Mouse (Mus musculus) hindbrain, embryonic 14.5 days (tissue): ENCODE data around the gene Mas1. TPM values are rescaled to one million over a fixed set of nuclear protein-coding genes. Genes with fewer than 3 reads are reported as not detected.
"Not testable (repeated sequence)": the region's sequence is repeated elsewhere in the genome, so short reads cannot be mapped to it uniquely, and the experiment has no call there.

Experiments used
- ATAC-seq: fragments of 200-750 bp; cut with Nextera tagmentation; 2 replicates; pipeline ENCODE4 v1.8.0; 2017; ENCODE audit warnings: moderate number of reproducible peaks, mild to moderate bottlenecking, moderate TSS enrichment, moderate library complexity; ENCODE audit not compliant: low FRiP score
- DNase-seq: peaks from one replicate; pipeline ENCODE4 v3.0.0-alpha.2; 2015; ENCODE audit warnings: low spot score
- H3K27ac ChIP-seq: fragments of 300-500 bp; sonication (generic); 2 replicates; pipeline ENCODE4 v1.5.1; 2014; ENCODE audit warnings: mild to moderate bottlenecking, moderate library complexity
- H3K27me3 ChIP-seq: fragments of 300-500 bp; sonication (generic); 2 replicates; pipeline ENCODE4 v1.6.1; 2014; ENCODE audit warnings: mild to moderate bottlenecking, low read length, mixed read lengths; ENCODE audit not compliant: control insufficient read depth, insufficient read depth
- H3K36me3 ChIP-seq: fragments of 300-500 bp; sonication (generic); replicated peaks from 2 replicates; pipeline ENCODE4 v1.6.1; 2014; ENCODE audit not compliant: control insufficient read depth, insufficient read depth
- H3K4me1 ChIP-seq: fragments of 300-500 bp; sonication (generic); replicated peaks from 2 replicates; pipeline ENCODE4 v1.6.1; 2014; ENCODE audit warnings: antibody characterized with exemption, low read length, mixed read lengths; ENCODE audit not compliant: control insufficient read depth, insufficient read depth
- H3K4me2 ChIP-seq: fragments of 300-500 bp; sonication (generic); replicated peaks from 2 replicates; pipeline ENCODE4 v1.6.1; 2014; ENCODE audit warnings: mild to moderate bottlenecking, moderate library complexity
- H3K4me3 ChIP-seq: fragments of 300-500 bp; sonication (generic); replicated peaks from 2 replicates; pipeline ENCODE4 v1.5.1; 2014; ENCODE audit warnings: mild to moderate bottlenecking, low read length
- H3K9ac ChIP-seq: fragments of 300-500 bp; sonication (generic); 2 replicates; pipeline ENCODE4 v1.6.1; 2014
- H3K9me3 ChIP-seq: fragments of 300-500 bp; sonication (generic); 2 replicates; pipeline ENCODE4 v1.6.1; 2016; ENCODE audit warnings: low read length; ENCODE audit not compliant: control insufficient read depth
- WGBS: fragments of 180-500 bp; shearing (Covaris S2); extraction: QIAGEN DNeasy Blood & Tissue Kit; methylation state at CpG from one replicate; pipeline ENCODE4 v1.1.7; 2014; 5-methylcytosine and 5-hydroxymethylcytosine counted together
- polyA plus RNA-seq: library from polyadenylated mRNA; unstranded; fragments of >200 nt; fragmentation: Nextera tagmentation; extraction: Ambion mirVana; gene quantifications from 2 replicates; pipeline ENCODE4 v1.2.1, GENCODE M21; 2014

Mas1 gene
- polyA plus RNA-seq, 1 experiment from 2014 or later = 0.31 TPM

DNA sequence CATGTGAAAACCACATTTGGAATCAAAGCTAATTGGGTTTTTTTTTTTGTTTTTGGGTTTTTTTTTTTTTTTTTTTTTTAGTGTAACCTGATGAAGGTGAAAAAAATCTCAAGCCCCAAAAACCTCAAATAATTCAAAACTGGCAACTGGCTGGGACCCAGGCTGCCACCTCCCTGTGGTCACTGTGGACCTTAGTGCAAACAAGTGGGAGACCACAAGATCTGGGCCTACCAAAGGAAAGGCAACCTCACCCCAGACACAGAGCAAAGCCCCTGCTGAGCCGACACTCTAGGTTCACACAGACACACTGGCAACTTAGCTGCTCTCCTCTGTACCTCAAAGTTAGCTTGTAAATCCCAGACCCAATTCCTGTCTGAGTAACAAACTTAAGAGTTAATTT is 36.4 kb upstream of the Mas1 start:
- no peaks in the 10 kb centered on the region for H3K27me3 ChIP-seq
- no peak for ATAC-seq
- no peak overlapping the region for H3K9ac ChIP-seq
- H3K4me3 ChIP-seq = no peak overlapping the region
- H3K4me1 ChIP-seq = no peaks in the 10 kb centered on the region
- no peak overlapping the region for H3K4me2 ChIP-seq
- H3K9me3 ChIP-seq = no peaks in the 10 kb centered on the region
- no peak for DNase-seq
- WGBS = 52% methylated on average over 1 of the region's 1 CpGs
- H3K36me3 ChIP-seq = peaks cover 29% of the 10 kb centered on the region
- H3K27ac ChIP-seq = no peak overlapping the region

DNA sequence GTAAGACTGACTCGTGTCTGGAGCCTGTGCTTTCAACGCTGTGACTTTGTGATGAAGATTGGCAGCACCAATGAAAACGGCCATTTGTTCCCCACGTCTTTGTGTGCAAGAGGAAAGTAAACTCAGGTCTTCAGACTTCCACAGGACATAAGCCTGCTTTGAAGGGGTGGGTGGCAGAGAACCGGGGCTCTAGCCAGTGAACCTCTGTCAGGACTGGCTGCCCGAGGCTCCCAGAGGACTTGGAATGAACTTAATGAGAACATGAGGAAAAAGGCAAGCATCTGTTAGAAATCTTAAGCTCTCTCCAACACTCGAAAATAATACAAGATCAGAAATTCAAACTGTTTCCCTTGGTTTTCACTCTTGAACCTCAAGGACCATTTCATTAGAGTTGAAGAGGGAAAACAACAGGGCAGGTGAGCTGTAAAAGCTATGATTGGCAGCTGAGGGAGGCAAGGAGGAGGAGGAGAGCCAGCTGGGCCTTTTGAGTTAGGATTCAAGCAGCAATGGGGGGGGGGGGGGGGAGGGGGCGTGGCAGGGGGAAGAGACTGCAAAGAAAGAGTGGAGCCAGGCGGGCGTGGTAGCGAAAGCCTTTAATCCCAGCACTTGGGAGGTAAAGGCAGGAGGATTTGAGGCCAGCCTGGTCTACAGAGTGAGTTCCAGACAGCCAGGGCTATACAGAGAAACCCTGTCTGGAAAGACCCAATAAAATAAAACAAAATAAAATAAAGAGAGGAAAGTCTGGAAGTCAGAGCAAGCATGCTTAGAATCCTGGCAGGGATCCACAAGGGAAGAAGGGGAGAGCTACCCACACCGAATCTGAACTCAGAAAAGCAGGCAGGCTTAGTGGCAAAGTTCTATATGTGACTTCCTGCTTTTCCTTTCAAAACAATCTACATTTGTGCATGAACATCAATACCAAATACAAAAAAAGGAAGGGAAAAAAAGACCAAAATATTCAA is 35.7 kb upstream of the Mas1 start:
- no peak overlapping the region for H3K9ac ChIP-seq
- H3K4me2 ChIP-seq = no peak overlapping the region
- no peak overlapping the region for H3K27ac ChIP-seq
- DNase-seq (no peak), ATAC-seq (no peak)
- H3K36me3 ChIP-seq = peaks cover 29% of the 10 kb centered on the region
- 40% methylated on average over 11 of the region's 12 CpGs for WGBS
- no peaks in the 10 kb centered on the region for H3K27me3 ChIP-seq
- no peaks in the 10 kb centered on the region for H3K9me3 ChIP-seq
- no peak overlapping the region for H3K4me3 ChIP-seq
- no peaks in the 10 kb centered on the region for H3K4me1 ChIP-seq

DNA sequence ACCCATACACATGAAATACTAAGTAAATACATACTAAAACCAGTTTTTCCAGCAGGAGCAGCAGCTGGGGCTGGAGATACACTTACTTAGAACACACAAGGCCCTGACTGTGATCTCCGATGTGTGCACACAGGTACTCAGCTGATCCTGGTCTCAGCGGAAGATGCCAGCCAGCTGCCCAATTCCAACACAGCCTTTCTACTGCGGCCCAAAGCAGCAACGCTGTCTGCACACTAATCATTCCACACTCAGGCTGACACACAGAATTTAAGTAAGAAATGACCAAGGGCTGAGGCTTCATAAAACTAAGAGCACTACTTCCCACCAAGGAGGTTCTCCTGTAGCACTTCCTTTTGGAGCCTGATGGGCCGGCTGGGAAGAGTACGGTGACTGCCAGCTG is 34.3 kb upstream of the Mas1 start:
- Histone ChIP-seq H3K36me3 (peaks cover 29% of the 10 kb centered on the region), H3K4me2 (no peak overlapping the region), H3K4me3 (no peak overlapping the region), H3K4me1 (no peaks in the 10 kb centered on the region), H3K9me3 (no peaks in the 10 kb centered on the region), H3K27ac (no peak overlapping the region), H3K9ac (no peak overlapping the region), H3K27me3 (no peaks in the 10 kb centered on the region)
- ATAC-seq = no peak
- DNase-seq = no peak
- 94% methylated on average over 6 of the region's 6 CpGs for WGBS

DNA sequence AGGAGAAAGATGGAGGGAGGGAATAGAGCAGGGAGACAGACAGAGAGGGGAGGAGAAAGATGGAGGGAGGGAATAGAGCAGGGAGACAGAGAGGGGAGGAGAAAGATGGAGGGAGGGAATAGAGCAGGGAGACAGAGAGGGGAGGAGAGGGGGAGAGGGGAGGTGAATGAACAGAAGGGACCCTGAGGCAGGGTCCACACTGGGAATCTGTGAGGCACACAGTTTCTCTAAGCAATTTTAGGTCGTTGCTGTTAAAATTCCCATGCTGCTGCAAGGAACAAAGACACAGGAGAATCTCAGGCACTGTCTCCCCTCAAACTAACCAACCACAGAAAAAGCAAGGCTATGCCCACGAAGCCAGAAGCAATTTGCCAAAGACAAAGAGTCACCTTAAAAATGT is 30.7 kb upstream of the Mas1 start:
- H3K4me3 ChIP-seq, H3K9me3 ChIP-seq, H3K4me1 ChIP-seq, H3K4me2 ChIP-seq, H3K27me3 ChIP-seq, H3K9ac ChIP-seq, DNase-seq, ATAC-seq: not testable (repeated sequence)
- Histone ChIP-seq H3K36me3 (peaks cover 25% of the 10 kb centered on the region), H3K27ac (peak overlapping the region; percentile 72; the same call in 1 of the 2 replicates)
- WGBS = 26% methylated on average over 2 of the region's 2 CpGs

DNA sequence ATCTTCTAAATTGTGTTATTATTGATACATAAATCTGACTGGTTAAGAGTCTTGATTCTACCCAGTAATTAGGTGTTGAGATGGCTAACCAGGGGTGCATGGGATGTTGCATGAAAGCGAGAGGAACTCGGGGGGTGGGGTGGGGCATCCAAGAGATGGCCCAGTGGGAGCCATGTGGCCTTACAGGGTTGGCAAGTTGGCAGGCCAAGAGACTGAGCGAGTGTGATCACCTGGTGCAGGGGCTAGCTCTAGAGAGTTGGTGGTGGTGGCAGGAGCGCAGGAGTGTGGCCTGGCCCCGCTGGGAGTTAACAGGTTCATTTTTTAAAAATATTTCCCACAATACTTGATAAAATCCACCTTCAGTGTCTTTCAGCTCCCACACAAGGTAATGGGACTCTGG is 29.7 kb upstream of the Mas1 start:
- ATAC-seq (no peak), DNase-seq (no peak)
- whole genome bisulfite sequencing = 84% methylated on average over 5 of the region's 5 CpGs
- no peaks in the 10 kb centered on the region for H3K4me1 ChIP-seq
- H3K4me2 ChIP-seq = no peak overlapping the region
- no peaks in the 10 kb centered on the region for H3K27me3 ChIP-seq
- no peak overlapping the region for H3K4me3 ChIP-seq
- H3K9me3 ChIP-seq = no peaks in the 10 kb centered on the region
- no peak overlapping the region for H3K9ac ChIP-seq
- H3K27ac ChIP-seq = 0 out of 2 replicates have a peak overlapping the region, but pooled peaks have one; percentile 16
- H3K36me3 ChIP-seq = peaks cover 24% of the 10 kb centered on the region

DNA sequence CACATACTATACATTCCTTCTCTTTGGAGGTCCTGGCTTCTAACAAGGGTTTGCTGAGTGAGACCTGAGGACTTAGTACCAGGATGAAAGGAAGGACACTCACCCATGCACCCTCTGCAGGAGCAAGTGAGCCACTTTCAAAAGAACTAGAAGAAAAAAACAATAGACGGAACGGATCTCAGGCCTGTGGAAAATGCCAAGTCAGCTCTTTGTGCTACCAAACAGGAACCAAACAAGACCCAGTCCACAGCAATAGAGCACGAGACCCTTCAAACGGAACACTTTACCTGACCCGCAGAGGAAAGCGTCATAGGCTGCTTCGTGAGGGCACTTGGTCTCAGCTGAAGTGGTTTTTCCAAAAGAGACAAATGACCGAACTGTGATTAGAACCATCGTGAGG is 24.1 kb upstream of the Mas1 start:
- Histone ChIP-seq H3K4me3 (no peak overlapping the region), H3K4me1 (no peaks in the 10 kb centered on the region), H3K9ac (no peak overlapping the region), H3K27ac (no peak overlapping the region), H3K4me2 (no peak overlapping the region), H3K9me3 (no peaks in the 10 kb centered on the region), H3K27me3 (no peaks in the 10 kb centered on the region), H3K36me3 (peaks cover 28% of the 10 kb centered on the region)
- no peak for DNase-seq
- ATAC-seq = no peak
- WGBS = 94% methylated on average over 9 of the region's 9 CpGs

DNA sequence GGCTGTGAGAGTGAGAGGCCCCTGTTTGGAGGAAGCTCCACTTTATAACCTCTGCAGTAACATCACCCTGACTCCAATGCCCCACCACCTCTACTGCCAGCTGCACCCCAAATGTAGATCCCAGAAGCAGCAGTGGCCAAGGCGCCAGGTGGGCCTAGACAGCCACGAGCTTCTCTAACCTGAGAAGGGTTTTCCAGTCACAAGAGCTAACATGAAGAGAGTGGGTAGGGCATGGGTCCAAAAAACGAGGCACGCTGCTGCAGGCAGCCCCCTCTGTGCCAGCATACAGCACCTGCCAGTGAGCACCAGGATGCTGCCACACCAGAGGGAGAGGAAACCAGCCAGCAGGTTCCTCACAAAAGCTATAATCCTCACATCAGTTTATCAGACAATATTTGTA is 23.1 kb upstream of the Mas1 start:
- Histone ChIP-seq H3K4me2 (no peak overlapping the region), H3K9me3 (no peaks in the 10 kb centered on the region), H3K9ac (no peak overlapping the region), H3K27me3 (no peaks in the 10 kb centered on the region), H3K36me3 (peaks cover 26% of the 10 kb centered on the region), H3K4me3 (no peak overlapping the region), H3K4me1 (no peaks in the 10 kb centered on the region), H3K27ac (no peak overlapping the region)
- 85% methylated on average over 4 of the region's 4 CpGs for WGBS
- no peak for ATAC-seq
- DNase-seq = no peak

DNA sequence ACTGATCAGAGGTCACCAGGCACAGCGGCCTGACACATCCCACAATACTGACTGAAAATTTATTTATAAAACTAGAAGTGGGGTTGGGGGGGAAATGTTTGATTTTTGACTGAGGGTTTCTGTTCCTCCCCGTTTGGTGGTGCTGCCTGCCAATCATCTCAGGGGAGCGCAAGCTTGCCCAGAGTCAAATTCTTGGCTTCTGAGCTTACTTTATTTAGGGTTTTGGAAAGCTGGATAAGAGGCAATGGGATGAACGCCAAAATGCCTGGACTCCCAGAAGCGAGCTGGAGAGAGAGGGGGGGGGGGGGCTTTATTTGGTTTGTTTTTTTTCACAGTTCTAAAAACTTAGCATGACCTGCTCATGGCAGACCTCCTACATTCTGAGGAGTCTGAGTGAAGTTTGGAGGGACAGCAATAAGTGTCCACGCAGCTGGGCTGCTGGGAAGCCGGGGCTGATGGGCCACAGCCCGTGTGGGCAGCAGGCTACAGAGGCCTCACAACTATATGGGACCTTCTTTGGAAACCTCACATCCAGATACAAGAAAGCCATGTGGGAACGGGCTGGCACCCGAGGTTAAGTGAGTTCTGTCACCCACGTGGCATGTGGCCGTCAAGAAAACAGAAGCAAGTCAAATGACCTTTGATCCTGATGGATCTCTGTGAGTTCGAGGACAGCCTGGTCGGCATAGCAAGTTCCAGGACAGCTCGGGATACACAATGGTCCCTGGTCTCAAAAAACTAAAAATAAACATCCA is 19.3 kb upstream of the Mas1 start:
- no peaks in the 10 kb centered on the region for H3K27me3 ChIP-seq
- no peak overlapping the region for H3K27ac ChIP-seq
- H3K4me3 ChIP-seq = no peak overlapping the region
- DNase-seq = no peak
- H3K9me3 ChIP-seq = no peaks in the 10 kb centered on the region
- no peak overlapping the region for H3K4me2 ChIP-seq
- H3K4me1 ChIP-seq = no peaks in the 10 kb centered on the region
- peaks cover 22% of the 10 kb centered on the region for H3K36me3 ChIP-seq
- ATAC-seq = no peak
- 79% methylated on average over 15 of the region's 15 CpGs for WGBS
- H3K9ac ChIP-seq = no peak overlapping the region

DNA sequence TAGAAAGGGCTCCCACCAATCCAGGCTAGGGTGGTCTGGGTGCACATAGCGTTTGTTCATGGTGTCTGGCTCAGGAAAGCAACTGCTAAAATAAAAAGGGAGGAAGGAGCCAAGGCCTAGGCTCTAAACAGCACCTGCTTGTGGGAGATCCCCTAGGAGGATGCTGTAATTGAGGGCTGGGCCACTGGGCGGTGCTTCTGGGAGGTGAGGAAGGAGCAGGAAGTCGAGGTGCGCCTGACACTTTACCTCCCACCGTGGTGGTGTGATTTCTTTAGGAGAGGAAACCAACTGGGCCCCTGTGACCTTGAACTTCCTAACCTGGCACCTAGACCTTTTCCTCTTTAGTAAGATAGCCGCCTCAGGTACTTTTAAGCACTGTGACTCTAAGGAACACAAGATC is 18.7 kb upstream of the Mas1 start:
- no peak for ATAC-seq
- Histone ChIP-seq H3K36me3 (peaks cover 22% of the 10 kb centered on the region), H3K27ac (no peak overlapping the region), H3K4me3 (no peak overlapping the region), H3K4me2 (no peak overlapping the region), H3K9me3 (no peaks in the 10 kb centered on the region), H3K9ac (no peak overlapping the region), H3K4me1 (no peaks in the 10 kb centered on the region), H3K27me3 (no peaks in the 10 kb centered on the region)
- 45% methylated on average over 6 of the region's 6 CpGs for WGBS
- DNase-seq = no peak
